Mouse (Mus musculus): ENCODE results near the gene Aven.

Aven gene

GRCm38 (mm10) chr2:112656131-112656530, 163.4 kb downstream of the Aven start:
- DNase-seq (ENCODE audit: low read depth, low spot score) = no peak

- DNase-seq (ENCODE audit: low read depth, low spot score) = no peak
These were observed 176.7 kb downstream of the Aven start for GRCm38 (mm10) chr2:112669461-112669860.

- no peak for DNase-seq (ENCODE audit: low read depth, low spot score)
These were observed 183.4 kb downstream of the Aven start for GRCm38 (mm10) chr2:112676175-112676574.

GRCm38 (mm10) chr2:112676721-112677120, 184.0 kb downstream of the Aven start:
- DNase-seq (ENCODE audit: low read depth, low spot score) = no peak

- DNase-seq (ENCODE audit: low read depth, low spot score) = no peak
These were observed 184.5 kb downstream of the Aven start for GRCm38 (mm10) chr2:112677246-112677645.

GRCm38 (mm10) chr2:112681817-112682216, 189.1 kb downstream of the Aven start:
- DNase-seq (ENCODE audit: low read depth, low spot score) = no peak

Data from 3T3-L1 (cell line).